In genomic region chr12:72939616-72940015, GRCm38 (mm10) we compare ENCODE assay signal across 10 mouse cellular contexts. TPM values are rescaled to one million over a fixed set of nuclear protein-coding genes. Genes with fewer than 3 reads are reported as not detected.
DNase-seq lines count a peak whose midpoint lies in the region; ATAC-seq lines count a peak whose summit lies in the region.
"Had no signal": no experiment of that assay in that cellular context is flagged by ENCODE, and none has a peak within 500 bp of the region (broad histone marks: within the 10 kb centered on the region; RNA-seq: fewer than 3 reads in every experiment).

Gene Six6, plus strand, starts transcription at chr12:72939892.

- no peak for ATAC-seq in kidney, embryonic 16.5 days (ENCODE audit: low FRiP score, low TSS enrichment)
- no peak for ATAC-seq in intestine, embryonic 15.5 days
- no peak for ATAC-seq in neural tube, embryonic 13.5 days (ENCODE audit: low read depth)

- H3K4me1 ChIP-seq in kidney, embryonic 16.5 days (ENCODE audit: insufficient read depth, low read length): peaks cover 4% of the 10 kb centered on the region; the same call in 1 of the 2 replicates
- peaks cover 26% of the 10 kb centered on the region for H3K4me1 ChIP-seq in embryonic facial prominence, embryonic 10.5 days
- peaks cover 7% of the 10 kb centered on the region for H3K4me1 ChIP-seq in intestine, embryonic 15.5 days (replicated peaks)
- peaks cover 9% of the 10 kb centered on the region for H3K4me1 ChIP-seq in neural tube, embryonic 13.5 days (replicated peaks)

- peak within 1 kb of the TSS; percentile 21 for H3K4me3 ChIP-seq in kidney, embryonic 16.5 days (ENCODE audit: low read length)
- H3K4me3 ChIP-seq in embryonic facial prominence, embryonic 10.5 days: peak within 1 kb of the TSS; percentile 52
- 0 out of 2 replicates have a peak within 1 kb of the TSS, but pooled peaks have one; percentile 0 for H3K4me3 ChIP-seq in intestine, embryonic 15.5 days (replicated peaks)
- peak within 1 kb of the TSS; percentile 10; the same call in 1 of the 2 replicates for H3K4me3 ChIP-seq in neural tube, embryonic 13.5 days

- DNase-seq in kidney, adult 18-20 months: no peak
- peak; percentile 86 for DNase-seq in embryonic facial prominence, embryonic 10.5 days (ENCODE audit: low spot score)
- DNase-seq in layer of hippocampus, adult 8-10 months (ENCODE audit: low spot score in 2 of 2): no peak
- no peak for DNase-seq in right cerebral cortex, postnatal 36 days (ENCODE audit: low spot score in 2 of 2)
- DNase-seq in cerebellum, adult 11-12 months: no peak

- H3K27me3 ChIP-seq in kidney, embryonic 16.5 days (ENCODE audit: insufficient read depth, low read length): peaks cover 95% of the 10 kb centered on the region
- peaks cover 100% of the 10 kb centered on the region for H3K27me3 ChIP-seq in embryonic facial prominence, embryonic 10.5 days (replicated peaks; ENCODE audit: low read depth, poor library complexity, severe bottlenecking)
- peaks cover 84% of the 10 kb centered on the region for H3K27me3 ChIP-seq in intestine, embryonic 15.5 days (replicated peaks)
- peaks cover 97% of the 10 kb centered on the region for H3K27me3 ChIP-seq in neural tube, embryonic 13.5 days

- H3K4me2 ChIP-seq in kidney, embryonic 16.5 days (replicated peaks; ENCODE audit: low read depth, low read length): 0 out of 2 replicates have a peak within 1 kb of the TSS, but pooled peaks have one; percentile 8
- H3K4me2 ChIP-seq in intestine, embryonic 15.5 days (replicated peaks): peak within 1 kb of the TSS; percentile 37
- H3K4me2 ChIP-seq in neural tube, embryonic 13.5 days: peak within 1 kb of the TSS; percentile 17; the same call in 1 of the 2 replicates

- WGBS in kidney, embryonic 16.5 days: 0% methylated on average over 28 of the region's 28 CpGs
- under 1% methylated on average over 28 of the region's 28 CpGs for WGBS in embryonic facial prominence, embryonic 10.5 days
- WGBS in intestine, embryonic 15.5 days: under 1% methylated on average over 28 of the region's 28 CpGs
- under 1% methylated on average over 28 of the region's 28 CpGs for WGBS in neural tube, embryonic 13.5 days

- no peak within 1 kb of the TSS for H3K9ac ChIP-seq in kidney, embryonic 16.5 days (replicated peaks; ENCODE audit: low read length)
- H3K9ac ChIP-seq in intestine, embryonic 15.5 days: no peak within 1 kb of the TSS
- no peak within 1 kb of the TSS for H3K9ac ChIP-seq in neural tube, embryonic 13.5 days

- no peaks in the 10 kb centered on the region for H3K9me3 ChIP-seq in kidney, embryonic 16.5 days (ENCODE audit: low read length)
- no peaks in the 10 kb centered on the region for H3K9me3 ChIP-seq in embryonic facial prominence, embryonic 10.5 days
- no peaks in the 10 kb centered on the region for H3K9me3 ChIP-seq in intestine, embryonic 15.5 days
- H3K9me3 ChIP-seq in neural tube, embryonic 13.5 days: no peaks in the 10 kb centered on the region

- no peak within 1 kb of the TSS for H3K27ac ChIP-seq in kidney, embryonic 16.5 days (ENCODE audit: low read length)
- H3K27ac ChIP-seq in embryonic facial prominence, embryonic 10.5 days (replicated peaks): peak within 1 kb of the TSS; percentile 66
- no peak within 1 kb of the TSS for H3K27ac ChIP-seq in intestine, embryonic 15.5 days
- H3K27ac ChIP-seq in neural tube, embryonic 13.5 days (replicated peaks): no peak within 1 kb of the TSS

- H3K36me3 ChIP-seq in kidney, embryonic 16.5 days (ENCODE audit: insufficient read depth, low read length): no peaks in the 10 kb centered on the region
- no peaks in the 10 kb centered on the region for H3K36me3 ChIP-seq in embryonic facial prominence, embryonic 10.5 days (replicated peaks)
- no peaks in the 10 kb centered on the region for H3K36me3 ChIP-seq in intestine, embryonic 15.5 days
- H3K36me3 ChIP-seq in neural tube, embryonic 13.5 days: no peaks in the 10 kb centered on the region

RNA-seq across cellular contexts. Expression of gene Six6, which starts in this region (rescaled TPM):
- polyA plus RNA-seq in kidney, embryonic 16.5 days (2015; fragmentation: Nextera tagmentation; extraction: Ambion mirVana): not detected in 2 replicates
- polyA plus RNA-seq in embryonic facial prominence, embryonic 10.5 days (2016; fragmentation: Nextera tagmentation; extraction: Ambion mirVana): 6.5 and 8.7 TPM in 2 replicates
- not detected in 2 replicates for polyA plus RNA-seq in intestine, embryonic 15.5 days (2015; fragmentation: Nextera tagmentation; extraction: Ambion mirVana)
- polyA plus RNA-seq in neural tube, embryonic 13.5 days (2015; fragmentation: Nextera tagmentation; extraction: Ambion mirVana): not detected in 2 replicates
- not detected for total RNA-seq in layer of hippocampus, adult 8-10 months (2022)
- total RNA-seq: gastrocnemius, postnatal 4 days; neutrophil, adult 5-6 weeks had no signal

Comparison
In these comparisons a context has a peak if more than half of its experiments do, and no peak if none do; other contexts are left out.
1. H3K4me3 ChIP-seq: peak in every context shown above with its lines; median percentile 52 in embryonic facial prominence, embryonic 10.5 days; 21 in kidney, embryonic 16.5 days; 10 in neural tube, embryonic 13.5 days; 0 in intestine, embryonic 15.5 days.